Mouse (Mus musculus) MEL (cell line): ENCODE data around the gene Galnt15. TPM values are rescaled to one million over a fixed set of nuclear protein-coding genes. Genes with fewer than 3 reads are reported as not detected.

Experiments used
- DNase-seq: peaks from one replicate; pipeline ENCODE4 v3.0.0; 2011; ENCODE audit warnings: low read depth, low spot score
- H3K27ac ChIP-seq: 2 replicates; pipeline ENCODE4 v1.5.1; 2012; ENCODE audit warnings: low read depth, mild to moderate bottlenecking, control low read depth, low read length, moderate library complexity; ENCODE audit not compliant: control insufficient read depth
- H3K27me3 ChIP-seq, 2 experiments: fragments of 150-350 bp in 1 of 2; sonication (generic) in 1 of 2; 2 replicates each; pipeline ENCODE4 v1.6.1; 2012; ENCODE audit warnings: low read length in 2 of 2, mild to moderate bottlenecking in 2 of 2, improper control_type of control experiment in 1 of 2, moderate library complexity in 1 of 2; ENCODE audit not compliant: insufficient read depth in 2 of 2, control insufficient read depth in 1 of 2
- H3K36me3 ChIP-seq, 2 experiments: 2 replicates each; pipeline ENCODE4 v1.6.1; 2012 to 2014; ENCODE audit warnings: low read length in 2 of 2, improper control_type of control experiment in 1 of 2, inconsistent platforms in 1 of 2, mild to moderate bottlenecking in 1 of 2; ENCODE audit not compliant: insufficient read depth in 2 of 2, control insufficient read depth in 1 of 2
- H3K4me1 ChIP-seq, 2 experiments: fragments of 150-350 bp in 1 of 2; sonication (generic) in 1 of 2; 2 replicates each; pipeline ENCODE4 v1.6.1; 2012; ENCODE audit warnings: low read length in 2 of 2, improper control_type of control experiment in 1 of 2, mild to moderate bottlenecking in 1 of 2; ENCODE audit not compliant: insufficient read depth in 2 of 2, control insufficient read depth in 1 of 2
- H3K4me3 ChIP-seq, 2 experiments: fragments of 150-350 bp in 1 of 2; sonication (generic) in 1 of 2; 2 replicates each; pipeline ENCODE4 v1.5.1; 2012; ENCODE audit warnings: low read depth in 2 of 2, low read length in 2 of 2, mild to moderate bottlenecking in 2 of 2, moderate library complexity in 2 of 2, control low read depth in 1 of 2, improper control_type of control experiment in 1 of 2; ENCODE audit not compliant: control insufficient read depth in 1 of 2, insufficient read depth in 1 of 2
- H3K79me2 ChIP-seq: 2 replicates; pipeline ENCODE4 v1.6.1; 2012; ENCODE audit warnings: mild to moderate bottlenecking, low read length, moderate library complexity; ENCODE audit not compliant: control insufficient read depth, poor library complexity, insufficient read depth
- H3K9ac ChIP-seq: 2 replicates; pipeline ENCODE4 v1.6.1; 2012; ENCODE audit warnings: low read depth, mild to moderate bottlenecking, control low read depth, low read length, moderate library complexity; ENCODE audit not compliant: control insufficient read depth, poor library complexity, severe bottlenecking
- H3K9me3 ChIP-seq: fragments of 150-350 bp; sonication (generic); replicated peaks from 2 replicates; pipeline ENCODE4 v1.6.1; 2012; ENCODE audit warnings: mild to moderate bottlenecking, low read length, improper control_type of control experiment, moderate library complexity; ENCODE audit not compliant: insufficient read depth
- BHLHE40 ChIP-seq: IDR thresholded peaks from 2 replicates; pipeline ENCODE4 v1.6.1; 2012; ENCODE audit warnings: low read depth, mild to moderate bottlenecking, inconsistent platforms, low read length, improper control_type of control experiment, borderline replicate concordance
- CHD2 ChIP-seq: IDR thresholded peaks from 2 replicates; pipeline ENCODE4 v1.6.1; 2011; ENCODE audit warnings: low read length, improper control_type of control experiment
- CTCF ChIP-seq, 3 experiments: IDR thresholded peaks in 2 of 3; conservative IDR thresholded peaks in 1 of 3; 2 replicates each; pipeline ENCODE4 v1.5.1; 2011 to 2012; ENCODE audit warnings: low read length in 3 of 3, low read depth in 2 of 3, mild to moderate bottlenecking in 2 of 3, improper control_type of control experiment in 1 of 3, inconsistent platforms in 1 of 3, mixed read lengths in 1 of 3, moderate library complexity in 1 of 3; ENCODE audit not compliant: control insufficient read depth in 1 of 3, insufficient read depth in 1 of 3, poor library complexity in 1 of 3, severe bottlenecking in 1 of 3
- E2F4 ChIP-seq: IDR thresholded peaks from 2 replicates; pipeline ENCODE4 v1.6.1; 2011; ENCODE audit warnings: low read depth, low read length, improper control_type of control experiment, borderline replicate concordance
- ETS1 ChIP-seq: IDR thresholded peaks from 2 replicates; pipeline ENCODE4 v1.6.1; 2012; ENCODE audit warnings: low read depth, mild to moderate bottlenecking, inconsistent platforms, low read length, improper control_type of control experiment, moderate library complexity
- GABPA ChIP-seq: IDR thresholded peaks from 2 replicates; pipeline ENCODE4 v1.6.1; 2012; ENCODE audit warnings: low read depth, mild to moderate bottlenecking, inconsistent platforms, low read length, improper control_type of control experiment, moderate library complexity
- GATA1 ChIP-seq: IDR thresholded peaks from 2 replicates; pipeline ENCODE4 v1.6.1; 2011; ENCODE audit warnings: low read depth, low read length, improper control_type of control experiment
- HCFC1 ChIP-seq: IDR thresholded peaks from 2 replicates; pipeline ENCODE4 v1.6.1; 2012; ENCODE audit warnings: low read depth, mild to moderate bottlenecking, inconsistent platforms, low read length, improper control_type of control experiment, moderate library complexity
- KAT2A ChIP-seq: conservative IDR thresholded peaks from 2 replicates; pipeline ENCODE4 v1.6.1; 2012; ENCODE audit warnings: low read depth, low read length, improper control_type of control experiment, inconsistent platforms
- MAX ChIP-seq: IDR thresholded peaks from 2 replicates; pipeline ENCODE4 v1.6.1; 2011; ENCODE audit warnings: low read length, improper control_type of control experiment
- MYB ChIP-seq: IDR thresholded peaks from 2 replicates; pipeline ENCODE4 v1.6.1; 2011; ENCODE audit warnings: mild to moderate bottlenecking, low read depth, low read length, improper control_type of control experiment
- POLR2A ChIP-seq, 2 experiments: IDR thresholded peaks; 2 replicates each; pipeline ENCODE4 v1.6.1; 2011 to 2012; ENCODE audit warnings: low read length in 2 of 2, mild to moderate bottlenecking in 2 of 2, control low read depth in 1 of 2, improper control_type of control experiment in 1 of 2, low read depth in 1 of 2, moderate library complexity in 1 of 2; ENCODE audit not compliant: control insufficient read depth in 1 of 2, insufficient read depth in 1 of 2, poor library complexity in 1 of 2
- POLR2AphosphoS2 ChIP-seq: IDR thresholded peaks from 2 replicates; pipeline ENCODE4 v1.6.1; 2011; ENCODE audit warnings: low read length, improper control_type of control experiment
- POLR2AphosphoS5 ChIP-seq: IDR thresholded peaks from 2 replicates; pipeline ENCODE4 v1.6.1; 2012; ENCODE audit warnings: low read depth, borderline replicate concordance, mild to moderate bottlenecking, inconsistent platforms, low read length, moderate library complexity, mixed read lengths
- RAD21 ChIP-seq: IDR thresholded peaks from 2 replicates; pipeline ENCODE4 v1.6.1; 2011; ENCODE audit warnings: mild to moderate bottlenecking, low read depth, low read length, improper control_type of control experiment
- SIN3A ChIP-seq: IDR thresholded peaks from 2 replicates; pipeline ENCODE4 v1.6.1; 2012; ENCODE audit warnings: low read length, improper control_type of control experiment, inconsistent platforms
- TAL1 ChIP-seq: IDR thresholded peaks from 2 replicates; pipeline ENCODE4 v1.6.1; 2012; ENCODE audit warnings: mild to moderate bottlenecking, inconsistent platforms, low read length, moderate library complexity, mixed read lengths
- TBP ChIP-seq: IDR thresholded peaks from 2 replicates; pipeline ENCODE4 v1.8.0; 2011; ENCODE audit warnings: low read depth, low read length, improper control_type of control experiment
- TCF12 ChIP-seq: IDR thresholded peaks from 2 replicates; pipeline ENCODE4 v1.6.1; 2014; ENCODE audit warnings: low read depth, mild to moderate bottlenecking, inconsistent platforms, low read length, improper control_type of control experiment, moderate library complexity
- UBTF ChIP-seq: IDR thresholded peaks from 2 replicates; pipeline ENCODE4 v1.6.1; 2012; ENCODE audit warnings: low read depth, mild to moderate bottlenecking, inconsistent platforms, low read length, improper control_type of control experiment, moderate library complexity, borderline replicate concordance; ENCODE audit not compliant: insufficient read depth
- USF1 ChIP-seq: IDR thresholded peaks from 2 replicates; pipeline ENCODE4 v1.6.1; 2014; ENCODE audit warnings: low read depth, mild to moderate bottlenecking, inconsistent platforms, low read length, improper control_type of control experiment, moderate library complexity
- USF2 ChIP-seq, 2 experiments: IDR thresholded peaks; 2 replicates each; pipeline ENCODE4 v1.6.1; 2011 to 2012; ENCODE audit warnings: improper control_type of control experiment in 2 of 2, low read length in 2 of 2, borderline replicate concordance in 1 of 2, inconsistent platforms in 1 of 2, low read depth in 1 of 2, mild to moderate bottlenecking in 1 of 2; ENCODE audit not compliant: insufficient read depth in 1 of 2
- ZKSCAN1 ChIP-seq: IDR thresholded peaks from 2 replicates; pipeline ENCODE4 v1.6.1; 2012; ENCODE audit warnings: low read depth, mild to moderate bottlenecking, inconsistent platforms, low read length, improper control_type of control experiment, moderate library complexity
- ZNF384 ChIP-seq: IDR thresholded peaks from 2 replicates; pipeline ENCODE4 v1.6.1; 2012; ENCODE audit warnings: low read depth, mild to moderate bottlenecking, inconsistent platforms, low read length, improper control_type of control experiment
- polyA plus RNA-seq, 2 experiments: library from polyadenylated mRNA; stranded (reverse) in 1 of 2; unstranded in 1 of 2; fragments of >175 nt in 1 of 2; fragments of >200 nt in 1 of 2; gene quantifications; 2 replicates each; pipeline versions ENCODE4 v1.2.1 to v1.2.4; 2012; ENCODE audit warnings: low replicate concordance in 2 of 2, low read depth in 1 of 2; ENCODE audit not compliant: insufficient read length in 2 of 2, insufficient read depth in 1 of 2, missing spikeins in 1 of 2
- total RNA-seq: library from RNA; depleted of rRNA; stranded (reverse); fragments of 300-350 nt; gene quantifications from 2 replicates; pipeline ENCODE4 v1.2.3, GENCODE M21; 2012

Gene Galnt15
- total and polyA plus RNA-seq, 3 experiments, result 0.04 to 0.15 TPM; not detected in 1

GRCm38 (mm10) chr14:32061398-32061797 lies 32.6 kb downstream of the Galnt15 start:
- H3K36me3 ChIP-seq, result no peaks in the 10 kb centered on the region
- H3K79me2 ChIP-seq, result no peaks in the 10 kb centered on the region
- H3K27ac ChIP-seq, result no peak overlapping the region
- no peak for DNase-seq
- TF ChIP-seq USF1, result peak; percentile 57
- 0 out of 4 replicates have a peak, but pooled peaks of 1 of the 2 experiments have one; percentile 17 for TF ChIP-seq USF2 (IDR thresholded peaks at IDR 0.05; ENCODE audit: borderline replicate concordance in 1 of 2, insufficient read depth in 1 of 2, low read depth in 1 of 2, low read length in 2 of 2)
- TF ChIP-seq HCFC1, result no peak
- TF ChIP-seq MYB, result no peak
- no peak for TF ChIP-seq BHLHE40
- no peaks in the 10 kb centered on the region for H3K9me3 ChIP-seq
- H3K4me3 ChIP-seq, result no peak overlapping the region
- H3K9ac ChIP-seq, result no peak overlapping the region
- H3K27me3 ChIP-seq, result peaks cover 0 to 1% of the 10 kb centered on the region in 2 experiments; a peak in 1 of 4 replicates
- no peaks in the 10 kb centered on the region for H3K4me1 ChIP-seq

- Histone ChIP-seq H3K4me3 (no peak overlapping the region), H3K4me1 (peaks cover 0 to 19% of the 10 kb centered on the region in 2 experiments; a peak in 2 of 4 replicates), H3K36me3 (peaks cover 0 to 2% of the 10 kb centered on the region in 2 experiments; a peak in 1 of 4 replicates), H3K9me3 (no peaks in the 10 kb centered on the region), H3K27ac (no peak overlapping the region), H3K27me3 (no peaks in the 10 kb centered on the region), H3K9ac (no peak overlapping the region), H3K79me2 (no peaks in the 10 kb centered on the region)
- no peak for TF ChIP-seq USF1
- no peak for TF ChIP-seq POLR2AphosphoS2
- no peak for TF ChIP-seq USF2 (IDR thresholded peaks at IDR 0.05; ENCODE audit: borderline replicate concordance in 1 of 2, insufficient read depth in 1 of 2, low read depth in 1 of 2, low read length in 2 of 2)
- DNase-seq, result peak; percentile 17
Measured at GRCm38 (mm10) chr14:32072807-32073206, 44.0 kb downstream of the Galnt15 start.

DNA sequence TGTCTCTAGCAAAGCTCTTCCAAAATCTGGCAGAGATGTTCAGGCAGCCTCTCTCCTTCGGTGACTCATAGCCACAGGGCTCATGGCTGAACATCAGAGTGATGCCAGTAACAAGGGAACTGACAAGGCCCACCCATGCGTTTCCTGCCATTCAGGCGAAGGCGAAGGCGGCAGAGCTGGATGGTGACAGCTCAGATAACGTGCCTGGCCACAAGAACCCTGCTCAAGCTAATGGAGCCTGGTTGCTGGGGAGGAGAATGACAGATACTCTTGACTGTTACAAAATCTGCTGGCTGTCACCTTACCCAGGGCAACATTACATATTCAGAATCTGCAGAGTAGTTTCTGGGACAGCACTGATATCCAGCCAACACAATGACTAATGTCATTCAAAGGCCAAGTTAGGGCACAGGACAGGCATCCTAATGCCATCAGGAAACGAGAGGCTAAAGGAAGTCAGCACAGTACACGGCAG lies 44.5 kb downstream of the Galnt15 start:
- Histone ChIP-seq H3K4me1 (peaks cover 0 to 19% of the 10 kb centered on the region in 2 experiments; a peak in 2 of 4 replicates), H3K9me3 (no peaks in the 10 kb centered on the region), H3K27ac (no peak overlapping the region; the same call in 1 of the 2 replicates), H3K27me3 (no peaks in the 10 kb centered on the region), H3K9ac (no peak overlapping the region), H3K79me2 (no peaks in the 10 kb centered on the region), H3K4me3 (no peak overlapping the region), H3K36me3 (peaks cover 0 to 2% of the 10 kb centered on the region in 2 experiments; a peak in 1 of 4 replicates)
- DNase-seq, result peak; percentile 84
- TF ChIP-seq ZNF384 (no peak), UBTF (no peak), ZKSCAN1 (no peak), KAT2A (no peak), RAD21 (no peak), SIN3A (peak; percentile 61), MAX (peak; percentile 85), TCF12 (no peak), MYB (no peak), GABPA (no peak), POLR2A (IDR thresholded peaks at IDR 0.05; ENCODE audit: control insufficient read depth in 1 of 2, insufficient read depth in 1 of 2, low read depth in 1 of 2, low read length in 2 of 2, poor library complexity in 1 of 2) (no peak), POLR2AphosphoS2 (no peak), POLR2AphosphoS5 (no peak), TAL1 (no peak; the same call in 1 of the 2 replicates), GATA1 (peak; percentile 32; the same call in 1 of the 2 replicates), CTCF (IDR thresholded peaks at IDR 0.05 in 2 of 3, conservative IDR thresholded peaks at IDR 0.05 in 1 of 3; ENCODE audit: control insufficient read depth in 1 of 3, insufficient read depth in 1 of 3, low read depth in 2 of 3, low read length in 3 of 3, poor library complexity in 1 of 3, severe bottlenecking in 1 of 3) (no peak), BHLHE40 (no peak), ETS1 (peak; percentile 45), TBP (peak; percentile 40; the same call in 1 of the 2 replicates), E2F4 (no peak), CHD2 (no peak)
